Mouse (Mus musculus) midbrain, embryonic 16.5 days (tissue): Measurements from ENCODE around the gene Sgms2. TPM values are rescaled to one million over a fixed set of nuclear protein-coding genes. Genes with fewer than 3 reads are reported as not detected.
"Not testable (repeated sequence)": the region's sequence is repeated elsewhere in the genome, so short reads cannot be mapped to it uniquely, and the experiment has no call there.

Experiments used
- ATAC-seq: fragments of 200-750 bp; cut with Nextera tagmentation; 2 replicates; pipeline ENCODE4 v1.8.0; 2017; ENCODE audit warnings: moderate TSS enrichment
- H3K27ac ChIP-seq: fragments of 300-500 bp; sonication (generic); 2 replicates; pipeline ENCODE4 v1.5.1; 2014; ENCODE audit warnings: mild to moderate bottlenecking, low read length, mixed read lengths
- H3K27me3 ChIP-seq: fragments of 300-500 bp; sonication (generic); 2 replicates; pipeline ENCODE4 v1.6.1; 2014; ENCODE audit warnings: low read depth, low read length, mixed read lengths; ENCODE audit not compliant: control insufficient read depth, insufficient read depth
- H3K36me3 ChIP-seq: fragments of 300-500 bp; sonication (generic); 2 replicates; pipeline ENCODE4 v1.6.1; 2014; ENCODE audit warnings: mild to moderate bottlenecking, low read length, moderate library complexity, mixed read lengths; ENCODE audit not compliant: control insufficient read depth, insufficient read depth
- H3K4me1 ChIP-seq: fragments of 300-500 bp; sonication (generic); 2 replicates; pipeline ENCODE4 v1.6.1; 2014; ENCODE audit warnings: mild to moderate bottlenecking, low read length, mixed read lengths; ENCODE audit not compliant: control insufficient read depth, insufficient read depth
- H3K4me2 ChIP-seq: fragments of 300-500 bp; sonication (generic); 2 replicates; pipeline ENCODE4 v1.6.1; 2014; ENCODE audit warnings: mild to moderate bottlenecking, low read length, mixed read lengths
- H3K4me3 ChIP-seq: fragments of 300-500 bp; sonication (generic); 2 replicates; pipeline ENCODE4 v1.5.1; 2014; ENCODE audit warnings: low read depth, mild to moderate bottlenecking, low read length, moderate library complexity, mixed read lengths
- H3K9ac ChIP-seq: fragments of 300-500 bp; sonication (generic); 2 replicates; pipeline ENCODE4 v1.6.1; 2014; ENCODE audit warnings: low read depth, low read length, mixed read lengths
- H3K9me3 ChIP-seq: fragments of 300-500 bp; sonication (generic); replicated peaks from 2 replicates; pipeline ENCODE4 v1.6.1; 2014; ENCODE audit warnings: mild to moderate bottlenecking, low read length, mixed read lengths; ENCODE audit not compliant: control insufficient read depth, poor library complexity, severe bottlenecking
- WGBS: fragments of 180-500 bp; shearing (Covaris S2); extraction: QIAGEN DNeasy Blood & Tissue Kit; methylation state at CpG from one replicate; pipeline ENCODE4 v1.1.7; 2014; 5-methylcytosine and 5-hydroxymethylcytosine counted together
- polyA plus RNA-seq: library from polyadenylated mRNA; unstranded; fragments of >200 nt; fragmentation: Nextera tagmentation; extraction: Ambion mirVana; gene quantifications from 2 replicates; pipeline ENCODE4 v1.2.1, GENCODE M21; 2015

Sgms2 gene
- polyA plus RNA-seq, 1 experiment from 2014 or later, result 1.6 TPM

- Histone ChIP-seq H3K4me3 (no peak overlapping the region), H3K9me3 (no peaks in the 10 kb centered on the region), H3K27me3 (no peaks in the 10 kb centered on the region), H3K4me1 (no peaks in the 10 kb centered on the region), H3K27ac (no peak overlapping the region), H3K4me2 (no peak overlapping the region), H3K9ac (no peak overlapping the region), H3K36me3 (no peaks in the 10 kb centered on the region)
- ATAC-seq, result no peak
- WGBS, result 85% methylated on average over 3 of the region's 3 CpGs
These were observed 150.3 kb downstream of the Sgms2 start for GRCm38 (mm10) chr3:131340885-131341284.

GRCm38 (mm10) chr3:131339280-131339679 is 151.9 kb downstream of the Sgms2 start:
- H3K9me3 ChIP-seq, result no peaks in the 10 kb centered on the region
- no peak overlapping the region for H3K4me3 ChIP-seq
- no peak overlapping the region for H3K9ac ChIP-seq
- WGBS, result 56% methylated on average over 4 of the region's 4 CpGs
- H3K36me3 ChIP-seq, result no peaks in the 10 kb centered on the region
- H3K27me3 ChIP-seq, result no peaks in the 10 kb centered on the region
- no peak for ATAC-seq
- peaks cover 4% of the 10 kb centered on the region; the same call in 1 of the 2 replicates for H3K4me1 ChIP-seq
- no peak overlapping the region for H3K27ac ChIP-seq
- H3K4me2 ChIP-seq, result no peak overlapping the region

GRCm38 (mm10) chr3:131337749-131338148 is 153.5 kb downstream of the Sgms2 start:
- WGBS, result 98% methylated on average over 5 of the region's 7 CpGs
- not testable (repeated sequence) for H3K4me2 ChIP-seq, H3K4me3 ChIP-seq, ATAC-seq, H3K9me3 ChIP-seq, H3K36me3 ChIP-seq, H3K4me1 ChIP-seq, H3K9ac ChIP-seq, H3K27ac ChIP-seq, H3K27me3 ChIP-seq

- Histone ChIP-seq H3K36me3 (no peaks in the 10 kb centered on the region), H3K4me2 (no peak overlapping the region), H3K4me1 (peaks cover 4% of the 10 kb centered on the region; the same call in 1 of the 2 replicates), H3K4me3 (no peak overlapping the region), H3K9ac (no peak overlapping the region), H3K9me3 (no peaks in the 10 kb centered on the region), H3K27ac (no peak overlapping the region), H3K27me3 (no peaks in the 10 kb centered on the region)
- no peak for ATAC-seq
- 69% methylated on average over 8 of the region's 8 CpGs for WGBS
These were observed 154.6 kb downstream of the Sgms2 start for GRCm38 (mm10) chr3:131336629-131337028.

GRCm38 (mm10) chr3:131335117-131335547 is 156.1 kb downstream of the Sgms2 start:
- H3K4me1 ChIP-seq, result peaks cover 4% of the 10 kb centered on the region; the same call in 1 of the 2 replicates
- no peak overlapping the region for H3K9ac ChIP-seq
- no peaks in the 10 kb centered on the region for H3K9me3 ChIP-seq
- WGBS, result 83% methylated on average over 8 of the region's 8 CpGs
- no peak overlapping the region for H3K4me2 ChIP-seq
- ATAC-seq, result no peak
- H3K27me3 ChIP-seq, result no peaks in the 10 kb centered on the region
- H3K27ac ChIP-seq, result no peak overlapping the region
- H3K36me3 ChIP-seq, result no peaks in the 10 kb centered on the region
- no peak overlapping the region for H3K4me3 ChIP-seq

- Histone ChIP-seq H3K4me3 (no peak overlapping the region), H3K27ac (no peak overlapping the region), H3K4me1 (no peaks in the 10 kb centered on the region), H3K36me3 (no peaks in the 10 kb centered on the region), H3K27me3 (no peaks in the 10 kb centered on the region), H3K9ac (no peak overlapping the region), H3K4me2 (no peak overlapping the region), H3K9me3 (no peaks in the 10 kb centered on the region)
- ATAC-seq, result 0 out of 2 replicates have a peak, but pooled peaks have one; percentile 12
- 48% methylated on average over 7 of the region's 7 CpGs for WGBS
These were observed 164.0 kb downstream of the Sgms2 start for GRCm38 (mm10) chr3:131327189-131327588.

GRCm38 (mm10) chr3:131326637-131327036 is 164.6 kb downstream of the Sgms2 start:
- Histone ChIP-seq H3K4me1 (no peaks in the 10 kb centered on the region), H3K27ac (no peak overlapping the region), H3K27me3 (no peaks in the 10 kb centered on the region), H3K4me3 (no peak overlapping the region), H3K4me2 (no peak overlapping the region), H3K9me3 (no peaks in the 10 kb centered on the region), H3K9ac (no peak overlapping the region), H3K36me3 (no peaks in the 10 kb centered on the region)
- 85% methylated on average over 4 of the region's 4 CpGs for WGBS
- ATAC-seq, result peak; percentile 63; the same call in 1 of the 2 replicates

- no peak for ATAC-seq
- Histone ChIP-seq H3K9ac (no peak overlapping the region), H3K27me3 (no peaks in the 10 kb centered on the region), H3K9me3 (no peaks in the 10 kb centered on the region), H3K4me3 (no peak overlapping the region), H3K36me3 (no peaks in the 10 kb centered on the region), H3K27ac (no peak overlapping the region), H3K4me2 (no peak overlapping the region), H3K4me1 (no peaks in the 10 kb centered on the region; the same call in 1 of the 2 replicates)
- WGBS, result 77% methylated on average over 14 of the region's 14 CpGs
These were observed 169.0 kb downstream of the Sgms2 start for GRCm38 (mm10) chr3:131322081-131322815.

- ATAC-seq, result no peak
- Histone ChIP-seq H3K27ac (no peak overlapping the region), H3K36me3 (no peaks in the 10 kb centered on the region), H3K9ac (no peak overlapping the region), H3K9me3 (no peaks in the 10 kb centered on the region), H3K4me1 (no peaks in the 10 kb centered on the region; the same call in 1 of the 2 replicates), H3K27me3 (no peaks in the 10 kb centered on the region), H3K4me3 (no peak overlapping the region), H3K4me2 (no peak overlapping the region)
- WGBS, result 8% methylated on average over 3 of the region's 3 CpGs
These were observed 171.0 kb downstream of the Sgms2 start for GRCm38 (mm10) chr3:131320184-131320583.
